Mouse (Mus musculus): ENCODE measurements around the gene Lrrc31.

The Lrrc31 gene

DNA sequence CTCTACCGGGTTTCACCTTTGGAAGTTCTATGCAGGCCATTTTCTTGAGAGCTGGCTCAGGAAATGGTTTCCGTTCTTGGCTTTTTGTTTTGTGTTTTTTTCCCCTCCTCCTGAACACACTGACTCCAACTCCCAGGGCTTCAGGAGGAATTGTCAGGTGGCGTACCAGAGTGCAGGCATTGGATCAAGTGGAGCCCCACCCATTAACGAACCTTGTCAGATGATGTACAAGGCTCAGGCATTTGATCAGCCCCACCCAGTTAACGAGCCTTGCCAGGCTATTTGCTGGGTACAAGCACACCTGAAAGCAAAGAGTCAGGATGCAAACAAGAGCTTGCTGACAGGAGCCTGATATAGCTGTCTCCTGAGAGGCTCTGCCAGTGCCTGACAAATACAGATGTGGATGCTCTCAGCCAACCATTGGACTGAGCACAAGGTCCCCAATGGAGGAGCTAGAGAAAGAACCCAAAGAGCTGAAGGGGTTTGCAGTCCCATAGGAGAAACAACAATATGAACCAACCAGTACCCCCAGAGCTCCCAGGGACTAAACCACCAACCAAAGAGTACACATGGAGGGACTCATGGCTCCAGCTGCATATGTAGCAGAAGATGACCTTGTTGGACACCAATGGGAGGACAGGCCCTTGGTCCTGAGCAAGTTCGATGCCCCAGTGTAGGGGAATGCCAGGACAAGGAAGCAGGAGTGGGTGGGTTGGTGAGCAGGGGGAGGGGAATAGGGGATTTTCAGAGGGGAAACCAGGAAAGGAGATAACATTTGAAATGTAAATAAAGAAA lies at the start of gene Lrrc31:
Lrrc31 (minus strand) TSS at position 133 of the 795 bp plus-strand sequence.
- in situ Hi-C loops (cut with MboI, MseI), result loop anchor here (5.0 kb wide), 1 partner anchor 48 kb away; no protein-coding TSS in a partner anchor

DNA sequence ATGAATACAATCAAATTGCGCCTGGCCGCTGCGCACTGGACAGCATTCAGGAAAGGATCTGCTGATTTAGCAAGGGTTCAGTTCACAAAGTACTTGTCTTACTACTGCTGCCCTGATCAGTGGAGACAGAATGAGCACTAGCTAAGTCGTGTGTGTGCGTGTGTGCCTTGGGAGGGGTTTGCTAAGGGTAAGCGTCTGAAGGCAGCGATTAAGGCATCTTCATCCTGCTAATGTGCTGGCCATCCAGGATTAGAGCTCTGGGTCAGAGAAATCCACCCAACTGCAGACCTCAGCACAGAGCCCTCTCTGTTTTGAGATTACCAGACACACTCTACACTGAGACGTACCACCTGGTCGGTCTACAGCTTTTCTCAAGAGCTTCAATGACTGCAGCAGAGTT lies 48.7 kb upstream of the Lrrc31 start:
- in situ Hi-C loops (cut with MboI, MseI), result no loop called here

- in situ Hi-C loops (cut with MboI, MseI), result no loop called here
Observed at GRCm38 (mm10) chr3:30746006-30746405, 46.4 kb upstream of the Lrrc31 start, which contains the start of gene Samd7. Samd7 (plus strand) TSS chr3:30746293.

- in situ Hi-C loops (cut with MboI, MseI), result no loop called here
Observed at GRCm38 (mm10) chr3:30742891-30743290, 43.2 kb upstream of the Lrrc31 start.

DNA sequence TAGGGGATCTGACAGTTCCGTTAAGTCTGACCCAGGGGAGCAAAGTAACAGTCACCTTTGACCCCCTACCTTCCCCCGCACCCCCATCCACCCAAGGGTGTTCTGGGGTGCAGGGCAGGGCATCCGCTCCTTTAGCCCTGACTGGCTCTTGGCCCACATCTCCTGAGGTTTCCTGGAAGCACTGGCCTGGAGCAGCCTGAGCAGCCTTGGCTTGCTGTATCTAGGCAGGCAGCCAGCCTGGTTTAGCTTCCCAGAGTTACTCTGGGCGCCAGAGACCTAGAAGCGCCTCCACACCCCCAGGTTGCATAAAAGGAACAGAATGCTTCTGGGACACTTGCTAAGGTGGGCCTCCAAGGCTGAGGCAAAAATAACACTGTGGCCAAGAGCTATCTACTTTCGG lies 41.7 kb upstream of the Lrrc31 start:
- in situ Hi-C loops (cut with MboI, MseI), result no loop called here

GRCm38 (mm10) chr3:30736809-30737208 lies 37.2 kb upstream of the Lrrc31 start:
- in situ Hi-C loops (cut with MboI, MseI), result no loop called here

GRCm38 (mm10) chr3:30729046-30729445 lies 29.4 kb upstream of the Lrrc31 start:
- in situ Hi-C loops (cut with MboI, MseI), result no loop called here

GRCm38 (mm10) chr3:30727209-30727608 lies 27.6 kb upstream of the Lrrc31 start:
- in situ Hi-C loops (cut with MboI, MseI), result no loop called here

DNA sequence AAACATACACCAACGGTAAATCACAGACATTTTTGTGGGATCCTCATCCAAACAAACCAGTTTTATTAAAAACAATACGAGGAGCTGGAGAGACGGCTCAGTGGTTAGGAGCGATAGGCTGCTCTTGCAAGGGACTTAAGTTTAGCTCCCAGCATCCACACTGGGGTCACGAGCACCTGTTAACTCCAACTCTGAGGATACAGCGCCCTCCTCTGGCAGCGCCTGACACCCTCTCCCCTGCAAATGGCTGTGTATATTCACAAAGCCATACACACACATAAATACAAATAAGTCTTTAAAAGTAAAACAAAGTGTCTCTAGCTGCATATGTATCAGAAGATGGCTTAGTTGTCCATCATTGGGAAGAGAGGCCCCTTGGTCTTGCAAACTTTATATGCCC lies 25.9 kb upstream of the Lrrc31 start:
- in situ Hi-C loops (cut with MboI, MseI), result no loop called here

- in situ Hi-C loops (cut with MboI, MseI), result no loop called here
Observed at GRCm38 (mm10) chr3:30724848-30725465, 25.3 kb upstream of the Lrrc31 start.

- in situ Hi-C loops (cut with MboI, MseI), result no loop called here
Observed at GRCm38 (mm10) chr3:30724105-30724824, 24.6 kb upstream of the Lrrc31 start.

DNA sequence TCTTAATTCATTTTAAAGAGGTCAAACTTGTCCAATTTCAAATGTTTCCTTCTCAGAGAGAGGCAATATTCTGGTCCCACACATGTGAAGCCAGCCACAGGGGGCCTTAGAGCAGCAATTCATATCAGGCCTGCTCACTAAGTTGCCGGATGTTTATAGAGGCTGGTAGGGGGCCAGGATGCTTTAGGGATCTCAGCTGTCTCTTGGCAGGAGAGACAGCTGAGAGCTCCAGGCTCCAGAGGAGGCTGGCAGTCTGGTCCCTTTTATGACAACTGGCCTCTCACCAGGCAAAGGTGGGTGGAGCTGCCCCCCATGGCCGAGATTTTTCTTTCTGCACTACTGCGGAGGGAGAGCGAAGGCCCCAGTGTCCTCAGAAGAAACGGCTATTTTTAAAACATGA lies 23.5 kb upstream of the Lrrc31 start:
- in situ Hi-C loops (cut with MboI, MseI), result no loop called here

GRCm38 (mm10) chr3:30722461-30722860 lies 22.8 kb upstream of the Lrrc31 start:
- in situ Hi-C loops (cut with MboI, MseI), result no loop called here

DNA sequence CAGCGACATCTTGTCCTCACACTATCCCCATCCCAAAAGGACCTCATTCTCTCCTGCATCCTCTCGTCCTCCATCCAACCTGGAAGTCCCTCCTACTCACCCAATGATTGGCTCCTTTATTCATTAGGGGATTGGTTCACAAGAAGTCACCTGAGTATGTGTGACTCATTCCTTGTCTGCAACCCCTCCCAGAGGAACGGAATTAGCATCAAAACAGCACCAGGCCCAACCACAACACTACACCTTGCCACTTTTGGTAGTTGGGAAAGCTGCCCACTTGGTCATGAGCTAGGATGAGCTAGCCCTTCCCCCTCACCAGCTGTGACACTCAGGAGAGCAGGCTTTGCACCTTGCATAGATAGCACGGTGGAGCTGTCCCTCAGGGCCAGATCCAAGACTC lies 22.4 kb upstream of the Lrrc31 start:
- in situ Hi-C loops (cut with MboI, MseI), result no loop called here

DNA sequence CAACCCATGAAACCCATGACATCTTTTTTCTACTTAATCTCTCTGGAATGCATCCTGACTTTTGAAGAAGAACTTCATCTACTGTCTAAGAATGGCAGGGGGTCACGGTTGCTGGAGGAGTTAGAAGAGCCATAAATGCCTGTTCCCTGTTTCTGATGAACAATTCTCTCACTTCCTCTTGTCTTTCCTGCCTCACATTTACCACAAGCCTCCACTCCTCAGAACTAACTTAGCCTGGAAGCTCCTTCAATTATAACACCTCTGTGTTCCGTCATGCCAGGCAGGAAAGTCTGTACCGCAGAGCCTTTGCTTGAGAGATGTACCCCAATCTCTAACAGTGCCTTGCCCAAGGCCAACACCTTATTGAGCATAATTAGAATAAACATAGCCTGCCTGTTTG lies 19.0 kb upstream of the Lrrc31 start:
- in situ Hi-C loops (cut with MboI, MseI), result no loop called here

DNA sequence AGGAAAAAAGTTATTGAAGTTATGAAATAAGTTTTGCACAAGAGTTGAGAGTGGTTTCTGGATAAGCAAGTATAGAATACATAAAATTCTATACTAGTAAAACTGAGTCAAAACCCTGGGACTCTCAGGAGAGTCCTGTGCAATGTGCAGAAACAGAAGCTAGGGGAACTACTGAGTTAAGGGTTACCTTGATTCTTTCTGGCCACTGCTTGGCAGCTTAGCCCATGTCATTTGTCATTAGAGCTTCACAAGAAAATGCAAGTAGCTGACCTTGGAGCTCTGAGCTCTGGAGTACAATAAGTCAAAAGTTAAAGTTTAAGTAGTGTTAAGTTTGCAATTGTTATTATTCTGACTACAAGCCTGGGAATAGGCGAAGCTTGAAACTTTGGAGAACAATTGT lies 13.7 kb upstream of the Lrrc31 start:
- in situ Hi-C loops (cut with MboI, MseI), result no loop called here

GRCm38 (mm10) chr3:30710191-30710590 lies 10.5 kb upstream of the Lrrc31 start:
- in situ Hi-C loops (cut with MboI, MseI), result no loop called here

GRCm38 (mm10) chr3:30706614-30707276 lies 7.1 kb upstream of the Lrrc31 start:
- in situ Hi-C loops (cut with MboI, MseI), result no loop called here

- in situ Hi-C loops (cut with MboI, MseI), result no loop called here
Observed at GRCm38 (mm10) chr3:30705977-30706376, 6.3 kb upstream of the Lrrc31 start.

DNA sequence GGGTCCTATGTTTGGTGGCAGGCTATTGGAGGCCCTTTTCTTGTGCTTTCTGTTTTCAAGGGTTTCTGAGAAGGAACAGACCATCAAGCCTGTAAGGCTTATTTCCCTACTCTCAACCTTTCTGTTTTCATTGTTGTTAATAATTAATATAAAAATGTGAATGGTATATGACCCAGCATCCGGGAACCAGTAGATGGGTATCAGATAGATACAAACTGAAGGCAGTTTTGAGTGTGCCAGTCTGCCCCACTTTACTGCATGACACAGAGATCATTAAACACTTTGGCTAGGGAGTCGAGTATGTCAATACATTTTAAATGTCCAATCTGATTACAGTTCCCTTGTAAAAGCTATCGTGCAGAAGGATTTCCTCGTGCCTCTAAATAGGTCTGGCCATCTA lies 1.8 kb downstream of the Lrrc31 start:
- in situ Hi-C loops (cut with MboI, MseI), result loop anchor here (5.0 kb wide), 1 partner anchor 46 kb away; no protein-coding TSS in a partner anchor

DNA sequence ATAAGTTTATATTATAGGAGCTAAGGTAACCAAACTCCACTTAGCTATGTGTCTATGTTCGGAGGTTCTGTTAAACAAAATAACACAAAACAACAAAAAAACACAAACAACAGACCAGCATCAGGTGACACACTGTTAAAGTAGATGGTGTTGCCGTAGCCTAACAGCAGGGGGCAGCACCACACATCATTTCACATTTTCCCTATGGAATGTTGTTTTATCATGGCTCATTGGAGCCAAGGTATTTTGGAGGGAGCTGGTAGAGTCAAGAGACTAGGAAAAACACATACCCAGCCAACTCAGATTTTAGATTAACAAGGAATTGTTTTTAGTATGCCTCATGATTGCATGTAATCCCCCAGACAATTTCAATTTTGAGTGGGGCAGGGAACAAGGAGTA lies 3.3 kb downstream of the Lrrc31 start:
- in situ Hi-C loops (cut with MboI, MseI), result loop anchor here (5.0 kb wide), 1 partner anchor 44 kb away; no protein-coding TSS in a partner anchor

DNA sequence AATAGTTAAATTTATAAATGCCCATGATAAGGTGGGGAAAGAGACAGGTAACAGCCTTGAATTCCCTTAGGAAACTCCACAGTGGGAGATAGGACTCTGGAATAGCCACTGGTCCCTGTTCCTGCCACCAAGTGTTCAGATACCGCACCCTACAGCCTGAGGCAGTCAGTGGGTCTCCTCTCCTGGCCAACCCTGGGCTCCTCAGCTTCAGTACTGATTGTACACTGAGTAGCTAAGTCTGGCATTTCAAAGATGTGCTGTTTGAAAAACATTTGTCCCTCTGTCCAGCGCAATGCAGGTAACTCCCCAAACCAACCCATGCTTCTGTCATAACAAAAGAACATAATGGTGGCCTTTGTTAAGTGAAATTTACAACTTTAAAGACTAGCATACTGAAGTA lies 4.0 kb downstream of the Lrrc31 start:
- in situ Hi-C loops (cut with MboI, MseI), result loop anchor here (5.0 kb wide), 1 partner anchor 43 kb away; no protein-coding TSS in a partner anchor
